Mouse (Mus musculus) kidney, adult 2 months (tissue): ENCODE data around the gene Lypd9. TPM values are rescaled to one million over a fixed set of nuclear protein-coding genes. Genes with fewer than 3 reads are reported as not detected.
"Not testable (repeated sequence)": the region's sequence is repeated elsewhere in the genome, so short reads cannot be mapped to it uniquely, and the experiment has no call there.

Experiments
- DNase-seq: peaks from one replicate; pipeline ENCODE4 v3.0.0; 2021
- H3K27ac ChIP-seq: fragments of 200-500 bp; 2 replicates; pipeline ENCODE4 v1.5.1; 2012; ENCODE audit warnings: low read depth, low read length, control low read depth, inconsistent platforms; ENCODE audit not compliant: insufficient read depth
- H3K27me3 ChIP-seq: fragments of 200-500 bp; replicated peaks from 2 replicates; pipeline ENCODE4 v1.6.1; 2012; ENCODE audit warnings: mild to moderate bottlenecking, moderate library complexity, low read length, inconsistent platforms; ENCODE audit not compliant: control insufficient read depth, insufficient read depth
- H3K36me3 ChIP-seq: fragments of 200-500 bp; 2 replicates; pipeline ENCODE4 v1.6.1; 2012; ENCODE audit warnings: mild to moderate bottlenecking, moderate library complexity, low read length, inconsistent platforms; ENCODE audit not compliant: control insufficient read depth, insufficient read depth
- H3K4me1 ChIP-seq: fragments of 200-500 bp; 2 replicates; pipeline ENCODE4 v1.6.1; 2011; ENCODE audit warnings: low read length; ENCODE audit not compliant: control insufficient read depth, insufficient read depth
- H3K4me3 ChIP-seq: fragments of 200-500 bp; 2 replicates; pipeline ENCODE4 v1.5.1; 2011; ENCODE audit warnings: mild to moderate bottlenecking, low read depth, low read length, control low read depth; ENCODE audit not compliant: insufficient read depth
- CTCF ChIP-seq: fragments of 200-500 bp; conservative IDR thresholded peaks from 2 replicates; pipeline ENCODE4 v1.5.1; 2011; ENCODE audit warnings: low read depth, mild to moderate bottlenecking, control low read depth, low read length, moderate library complexity, mixed read lengths; ENCODE audit not compliant: insufficient read depth, insufficient read length
- POLR2A ChIP-seq: fragments of 200-500 bp; IDR thresholded peaks from one replicate; pipeline ENCODE4 v1.6.1; 2011; ENCODE audit warnings: low read depth, low read length, control low read depth
- WGBS: fragments of 180-500 bp; shearing (Covaris S2); methylation state at CpG from one replicate; pipeline ENCODE4 v1.1.7; 2018; 5-methylcytosine and 5-hydroxymethylcytosine counted together
- polyA plus RNA-seq: library from polyadenylated mRNA; depleted of rRNA; stranded (reverse); fragments of >200 nt; gene quantifications from 2 replicates; pipeline ENCODE4 v1.2.3, GENCODE M21; 2012; rRNA removed

Lypd9 gene
- polyA plus RNA-seq, result not detected in 2 replicates

GRCm38 (mm10) chr11:58452759-58453158, at the start of gene Lypd9:
TSS of gene Lypd9 (minus strand) at chr11:58452923.
- H3K4me3 ChIP-seq, result no peak within 1 kb of the TSS
- no peaks in the 10 kb centered on the region for H3K36me3 ChIP-seq
- H3K4me1 ChIP-seq, result no peaks in the 10 kb centered on the region
- no peak for DNase-seq
- no peaks in the 10 kb centered on the region for H3K27me3 ChIP-seq
- WGBS, result 96% methylated on average over 9 of the region's 9 CpGs
- no peak for TF ChIP-seq CTCF
- no peak for TF ChIP-seq POLR2A
- H3K27ac ChIP-seq, result no peak within 1 kb of the TSS

DNA sequence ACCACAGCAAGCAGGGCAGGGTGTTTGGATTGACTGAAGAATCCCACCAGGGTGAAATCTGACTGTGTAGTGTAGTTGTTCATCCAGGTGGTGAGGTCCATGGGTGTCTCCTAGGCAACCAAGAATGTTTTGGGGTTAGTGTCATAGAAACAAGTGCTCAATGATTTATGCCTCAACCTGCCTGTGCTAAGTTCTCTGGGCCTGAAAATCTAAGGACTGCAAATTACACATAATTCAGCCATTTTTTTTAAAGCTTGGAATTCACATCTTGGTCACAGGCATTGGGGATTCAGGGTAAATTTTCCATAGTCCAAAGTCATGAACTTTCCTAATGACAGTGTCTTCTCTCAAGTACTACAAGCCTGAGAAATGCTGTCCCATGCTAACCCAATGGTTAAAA, 49.7 kb upstream of the Lypd9 start, which contains the start of gene Olfr331:
Gene Olfr331, minus strand, starts transcription at position 101 of the 400 bp plus-strand sequence.
- H3K4me1 ChIP-seq, H3K36me3 ChIP-seq, H3K27me3 ChIP-seq, H3K27ac ChIP-seq, DNase-seq, H3K4me3 ChIP-seq: not testable (repeated sequence)

DNA sequence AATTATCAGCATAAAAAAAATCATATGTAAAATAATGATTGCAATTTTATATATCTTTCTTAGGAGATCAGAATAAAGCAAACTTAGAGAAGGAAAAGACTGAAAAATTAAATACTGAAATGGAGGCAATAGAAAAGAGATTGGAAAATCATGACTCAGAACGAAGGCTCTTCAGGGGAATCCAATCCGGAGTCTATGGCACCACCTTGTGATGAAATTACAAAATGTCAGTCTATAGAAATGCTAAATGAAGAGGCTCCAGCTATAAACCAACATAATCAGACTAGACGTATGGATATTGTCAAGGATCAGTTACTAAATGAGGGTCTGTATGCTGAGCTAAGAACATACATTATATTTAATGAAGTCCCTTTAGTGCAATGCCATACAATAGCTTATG, 46.6 kb upstream of the Lypd9 start:
- Histone ChIP-seq H3K36me3 (no peaks in the 10 kb centered on the region), H3K4me3 (no peak overlapping the region), H3K27ac (no peak overlapping the region), H3K4me1 (no peaks in the 10 kb centered on the region), H3K27me3 (no peaks in the 10 kb centered on the region)
- no peak for TF ChIP-seq CTCF
- no peak for DNase-seq
- WGBS, result 35% methylated on average over 3 of the region's 3 CpGs

GRCm38 (mm10) chr11:58498761-58499160, 46.0 kb upstream of the Lypd9 start:
- Histone ChIP-seq H3K4me1 (no peaks in the 10 kb centered on the region), H3K27me3 (no peaks in the 10 kb centered on the region), H3K36me3 (no peaks in the 10 kb centered on the region), H3K27ac (no peak overlapping the region), H3K4me3 (no peak overlapping the region)
- TF ChIP-seq POLR2A, result no peak
- TF ChIP-seq CTCF, result no peak
- WGBS, result 80% methylated on average over 9 of the region's 9 CpGs
- DNase-seq, result no peak

DNA sequence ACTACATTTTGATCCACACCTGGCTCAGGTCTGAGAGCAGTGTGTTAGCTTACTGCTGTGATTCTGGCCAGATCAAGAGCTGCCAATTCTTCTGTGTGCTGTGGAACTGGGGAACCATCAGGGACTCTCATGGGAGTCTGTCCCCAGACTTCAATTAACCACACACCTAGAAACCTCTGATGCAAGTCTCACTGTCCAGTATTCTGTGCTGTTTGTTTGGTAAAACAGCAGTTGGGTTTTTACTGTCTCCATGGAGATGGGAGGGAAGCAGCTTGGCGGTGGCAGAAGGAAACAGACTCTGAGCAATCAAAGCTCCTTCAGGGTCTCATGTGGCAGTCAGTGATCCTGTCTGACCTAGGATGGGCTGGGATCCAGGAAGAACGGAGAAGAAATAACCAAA, 39.7 kb upstream of the Lypd9 start, which contains the start of gene Olfr332:
Gene Olfr332, minus strand, starts transcription at position 101 of the 400 bp plus-strand sequence.
- H3K27me3 ChIP-seq, result no peaks in the 10 kb centered on the region
- TF ChIP-seq CTCF, result no peak
- TF ChIP-seq POLR2A, result no peak
- H3K4me1 ChIP-seq, result no peaks in the 10 kb centered on the region
- WGBS, result 65% methylated on average over 2 of the region's 2 CpGs
- H3K36me3 ChIP-seq, result no peaks in the 10 kb centered on the region
- no peak for DNase-seq
- H3K4me3 ChIP-seq, result no peak within 1 kb of the TSS
- H3K27ac ChIP-seq, result no peak within 1 kb of the TSS

- DNase-seq, result no peak
- H3K27me3 ChIP-seq, result no peaks in the 10 kb centered on the region
- no peak for TF ChIP-seq CTCF
- no peak for TF ChIP-seq POLR2A
- no peak within 1 kb of the TSS for H3K4me3 ChIP-seq
- no peak within 1 kb of the TSS for H3K27ac ChIP-seq
- H3K36me3 ChIP-seq, result no peaks in the 10 kb centered on the region
- no peaks in the 10 kb centered on the region for H3K4me1 ChIP-seq
Observed at GRCm38 (mm10) chr11:58462170-58462569, 9.4 kb upstream of the Lypd9 start, which contains the start of gene Olfr30. TSS of gene Olfr30 (minus strand) at chr11:58462270.

GRCm38 (mm10) chr11:58453592-58453991, 869 bp upstream of the Lypd9 start:
- Histone ChIP-seq H3K4me1 (no peaks in the 10 kb centered on the region), H3K27ac (no peak overlapping the region), H3K36me3 (no peaks in the 10 kb centered on the region), H3K27me3 (no peaks in the 10 kb centered on the region), H3K4me3 (no peak overlapping the region)
- no peak for TF ChIP-seq POLR2A
- WGBS, result 38% methylated on average over 4 of the region's 4 CpGs
- no peak for DNase-seq

DNA sequence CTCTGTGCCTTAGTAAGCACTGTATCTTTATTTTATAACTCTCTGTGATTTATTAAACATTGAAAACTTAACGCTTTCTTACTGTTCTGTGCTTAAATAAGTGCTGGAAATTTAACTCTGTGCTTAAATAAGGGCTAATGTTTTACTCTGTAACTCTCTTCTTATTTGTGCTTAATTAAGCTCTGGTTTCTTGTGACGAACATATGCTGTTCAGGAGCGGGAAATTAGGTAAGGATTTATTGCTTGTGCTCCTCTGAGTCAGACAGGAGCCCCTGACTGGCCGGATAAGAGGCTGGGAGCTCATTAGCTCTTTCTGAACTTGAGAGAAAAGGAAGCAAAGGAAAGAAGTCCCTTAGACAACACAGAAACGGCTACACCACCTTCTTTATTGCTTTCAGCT, 14.9 kb downstream of the Lypd9 start:
- H3K4me3 ChIP-seq, result no peak overlapping the region
- 11% methylated on average over 5 of the region's 5 CpGs for WGBS
- no peak for TF ChIP-seq CTCF
- no peak for TF ChIP-seq POLR2A
- H3K4me1 ChIP-seq, result no peaks in the 10 kb centered on the region
- H3K36me3 ChIP-seq, result no peaks in the 10 kb centered on the region
- DNase-seq, result no peak
- H3K27ac ChIP-seq, result no peak overlapping the region
- no peaks in the 10 kb centered on the region; the same call in 1 of the 2 replicates for H3K27me3 ChIP-seq
